In genomic region chr1:123658409-123658808, GRCm38 (mm10) we compare ENCODE assay signal across 24 mouse cellular contexts.
"Had no signal": no experiment of that assay in that cellular context is flagged by ENCODE, and none has a peak within 500 bp of the region (broad histone marks: within the 10 kb centered on the region; RNA-seq: fewer than 3 reads in every experiment).

No protein-coding gene starts in this region.

- H3K4me2 ChIP-seq: limb, embryonic 12.5 days; limb, embryonic 15.5 days; liver, embryonic 12.5 days; liver, embryonic 15.5 days; lung, embryonic 15.5 days; neural tube, embryonic 12.5 days; neural tube, embryonic 15.5 days had no signal

- H3K9me3 ChIP-seq: limb, embryonic 12.5 days; limb, embryonic 15.5 days; liver, embryonic 12.5 days; liver, embryonic 15.5 days; lung, embryonic 15.5 days; megakaryocyte, embryonic 14.5 days; midbrain, embryonic 10.5 days; neural tube, embryonic 12.5 days; neural tube, embryonic 15.5 days had no signal

- H3K4me3 ChIP-seq: layer of hippocampus, adult 2 months; limb, embryonic 12.5 days; limb, embryonic 15.5 days; liver, embryonic 12.5 days; liver, embryonic 15.5 days; lung, embryonic 15.5 days; megakaryocyte, embryonic 14.5 days; midbrain, embryonic 10.5 days; neural tube, embryonic 12.5 days; neural tube, embryonic 15.5 days had no signal

- DNase-seq: kidney, postnatal 25 days; layer of hippocampus, adult 9-11 months; lung, adult 18-20 months; lung, postnatal 10 days; lung, postnatal 36 days; midbrain, embryonic 14.5 days; right cerebral cortex, adult 18-20 months; right cerebral cortex, postnatal 14 days; right cerebral cortex, postnatal 4 days; thymus, adult 2 months; thymus, postnatal 14 days; thymus, postnatal 4 days had no signal

- H3K27ac ChIP-seq: kidney, postnatal 0 days; layer of hippocampus, adult 2 months; limb, embryonic 12.5 days; limb, embryonic 15.5 days; liver, embryonic 12.5 days; liver, embryonic 15.5 days; lung, embryonic 15.5 days; midbrain, embryonic 10.5 days; neural tube, embryonic 12.5 days; neural tube, embryonic 15.5 days; stomach, postnatal 0 days had no signal

- H3K27me3 ChIP-seq: limb, embryonic 12.5 days; limb, embryonic 15.5 days; liver, embryonic 12.5 days; liver, embryonic 15.5 days; lung, embryonic 15.5 days; megakaryocyte, embryonic 14.5 days; neural tube, embryonic 12.5 days; neural tube, embryonic 15.5 days had no signal

- H3K4me1 ChIP-seq: limb, embryonic 12.5 days; limb, embryonic 15.5 days; liver, embryonic 12.5 days; liver, embryonic 15.5 days; lung, embryonic 15.5 days; megakaryocyte, embryonic 14.5 days; midbrain, embryonic 10.5 days; neural tube, embryonic 12.5 days; neural tube, embryonic 15.5 days had no signal

- H3K36me3 ChIP-seq: limb, embryonic 12.5 days; limb, embryonic 15.5 days; liver, embryonic 12.5 days; liver, embryonic 15.5 days; lung, embryonic 15.5 days; midbrain, embryonic 10.5 days; neural tube, embryonic 12.5 days; neural tube, embryonic 15.5 days had no signal

- ATAC-seq: liver, embryonic 12.5 days had no signal

- H3K9ac ChIP-seq: limb, embryonic 12.5 days; limb, embryonic 15.5 days; liver, embryonic 12.5 days; liver, embryonic 15.5 days; lung, embryonic 15.5 days; neural tube, embryonic 12.5 days; neural tube, embryonic 15.5 days had no signal
